Mouse (Mus musculus): Measurements from ENCODE around the gene Gale. TPM values are rescaled to one million over a fixed set of nuclear protein-coding genes. Genes with fewer than 3 reads are reported as not detected.

Gale gene
- total and polyA plus RNA-seq, 3 experiments, result 23.8 to 40.5 (median 32.9) TPM

GRCm38 (mm10) chr4:135949475-135949874 is 14.1 kb upstream of the Gale start:
- Histone ChIP-seq H3K9me3 (replicated peaks; ENCODE audit: low read length) (peaks cover 11% of the 10 kb centered on the region), H3K27ac (ENCODE audit: insufficient read depth, low read depth) (no peak overlapping the region), H3K4me3 (replicated peaks in 1 of 3; ENCODE audit: low read depth in 2 of 3, low read length in 2 of 3, poor library complexity in 1 of 3) (no peak overlapping the region), H3K36me3 (replicated peaks in 1 of 2; ENCODE audit: control insufficient read depth in 1 of 2, insufficient read depth in 1 of 2, low read length in 1 of 2) (peaks cover 15 to 43% of the 10 kb centered on the region in 2 experiments), H3K4me2 (ENCODE audit: insufficient read depth, low read depth, poor library complexity, severe bottlenecking) (no peak overlapping the region), H3K27me3 (replicated peaks) (no peaks in the 10 kb centered on the region), H3K79me2 (replicated peaks; ENCODE audit: control insufficient read depth, extremely low read depth, insufficient read depth, poor library complexity, severe bottlenecking) (no peaks in the 10 kb centered on the region), H3K9ac (ENCODE audit: insufficient read depth, low read depth) (no peak overlapping the region), H3K4me1 (ENCODE audit: control insufficient read depth in 1 of 2, insufficient read depth in 2 of 2) (peaks cover 3 to 23% of the 10 kb centered on the region in 2 experiments; a peak in 3 of 4 replicates)
- TF ChIP-seq ETS1 (conservative IDR thresholded peaks at IDR 0.05; ENCODE audit: low read depth, low read length) (no peak), ZNF384 (IDR thresholded peaks at IDR 0.05; ENCODE audit: low read depth, low read length) (no peak), E2F4 (IDR thresholded peaks at IDR 0.05; ENCODE audit: insufficient replicate concordance, low read depth, low read length) (no peak), POLR2A (IDR thresholded peaks at IDR 0.05; ENCODE audit: low read depth, low read length) (no peak), TBP (conservative IDR thresholded peaks at IDR 0.05; ENCODE audit: low read depth, low read length) (no peak), USF1 (IDR thresholded peaks at IDR 0.05; ENCODE audit: low read depth, low read length) (no peak), MAFK (IDR thresholded peaks at IDR 0.05; ENCODE audit: insufficient replicate concordance, low read length) (no peak), MEF2A (IDR thresholded peaks at IDR 0.05; ENCODE audit: borderline replicate concordance, low read depth, low read length) (no peak), IRF4 (IDR thresholded peaks at IDR 0.05; ENCODE audit: low read depth, low read length) (no peak), EP300 (IDR thresholded peaks at IDR 0.05; ENCODE audit: low read length) (no peak), ELF1 (IDR thresholded peaks at IDR 0.05; ENCODE audit: low read depth, low read length) (no peak), MAZ (IDR thresholded peaks at IDR 0.05; ENCODE audit: low read depth, low read length) (no peak), RCOR1 (conservative IDR thresholded peaks at IDR 0.05; ENCODE audit: low read depth, low read length) (no peak), TCF12 (IDR thresholded peaks at IDR 0.05; ENCODE audit: low read depth, low read length) (no peak), NELFE (IDR thresholded peaks at IDR 0.05; ENCODE audit: low read depth, low read length) (no peak), RAD21 (IDR thresholded peaks at IDR 0.05; ENCODE audit: low read depth, low read length) (no peak)
- no peak for DNase-seq (ENCODE audit: extremely low read depth)
- dilution Hi-C loops (cut with MboI; ENCODE audit: extremely low pct_ligation_motif_present, extremely low pct_unique_long_range_greater_than_20kb, low sequenced_read_pairs), result no loop called here
- in situ Hi-C loops (cut with MboI; ENCODE audit: low pct_ligation_motif_present, low pct_unique_long_range_greater_than_20kb, low sequenced_read_pairs), result loop anchor here (10.0 kb wide), 1 partner anchor 65 kb away; no protein-coding TSS in a partner anchor

DNA sequence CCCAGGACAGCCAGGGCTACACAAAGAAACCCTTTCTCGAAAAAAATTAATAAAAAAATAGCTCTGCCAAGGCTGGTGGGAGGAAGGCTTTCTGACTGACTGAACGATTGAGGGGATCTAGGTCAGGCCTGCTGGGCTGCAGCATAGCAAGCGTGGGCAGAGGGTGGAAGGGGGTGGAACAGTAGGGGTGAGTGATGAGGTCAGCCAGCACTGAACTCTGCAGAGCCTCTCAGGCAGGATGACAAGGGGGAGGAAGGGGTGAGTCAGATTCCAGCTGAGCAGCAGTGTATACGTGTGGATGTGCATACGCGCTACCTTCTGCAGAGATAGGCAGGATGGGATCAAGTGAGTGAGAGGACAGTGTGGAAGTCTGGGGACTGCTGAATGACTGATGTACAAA is 13.6 kb upstream of the Gale start:
- H3K27me3 ChIP-seq (replicated peaks), result no peaks in the 10 kb centered on the region
- H3K79me2 ChIP-seq (replicated peaks; ENCODE audit: control insufficient read depth, extremely low read depth, insufficient read depth, poor library complexity, severe bottlenecking), result no peaks in the 10 kb centered on the region
- in situ Hi-C loops (cut with MboI; ENCODE audit: low pct_ligation_motif_present, low pct_unique_long_range_greater_than_20kb, low sequenced_read_pairs), result loop anchor here (10.0 kb wide), 1 partner anchor 65 kb away; no protein-coding TSS in a partner anchor
- peaks cover 11% of the 10 kb centered on the region for H3K9me3 ChIP-seq (replicated peaks; ENCODE audit: low read length)
- no peak overlapping the region for H3K27ac ChIP-seq (ENCODE audit: insufficient read depth, low read depth)
- TF ChIP-seq PAX5 (IDR thresholded peaks at IDR 0.05; ENCODE audit: low read length), result no peak
- H3K9ac ChIP-seq (ENCODE audit: insufficient read depth, low read depth), result no peak overlapping the region
- peaks cover 17 to 46% of the 10 kb centered on the region in 2 experiments for H3K36me3 ChIP-seq (replicated peaks in 1 of 2; ENCODE audit: control insufficient read depth in 1 of 2, insufficient read depth in 1 of 2, low read length in 1 of 2)
- H3K4me2 ChIP-seq (ENCODE audit: insufficient read depth, low read depth, poor library complexity, severe bottlenecking), result no peak overlapping the region
- no peak for DNase-seq (ENCODE audit: extremely low read depth)
- no peak overlapping the region for H3K4me3 ChIP-seq (replicated peaks in 1 of 3; ENCODE audit: low read depth in 2 of 3, low read length in 2 of 3, poor library complexity in 1 of 3)
- H3K4me1 ChIP-seq (ENCODE audit: control insufficient read depth in 1 of 2, insufficient read depth in 2 of 2), result peaks cover 3 to 23% of the 10 kb centered on the region in 2 experiments; a peak in 3 of 4 replicates
- dilution Hi-C loops (cut with MboI; ENCODE audit: extremely low pct_ligation_motif_present, extremely low pct_unique_long_range_greater_than_20kb, low sequenced_read_pairs), result no loop called here

All from CH12.LX (cell line).